Mouse (Mus musculus) MEL (cell line): Measurements from ENCODE around the gene Dock4. TPM values are rescaled to one million over a fixed set of nuclear protein-coding genes. Genes with fewer than 3 reads are reported as not detected.

Experiments
- DNase-seq: peaks from one replicate; pipeline ENCODE4 v3.0.0; 2011; ENCODE audit warnings: low read depth, low spot score
- H3K27ac ChIP-seq: 2 replicates; pipeline ENCODE4 v1.5.1; 2012; ENCODE audit warnings: low read depth, mild to moderate bottlenecking, control low read depth, low read length, moderate library complexity; ENCODE audit not compliant: control insufficient read depth
- H3K27me3 ChIP-seq, 2 experiments: fragments of 150-350 bp in 1 of 2; sonication (generic) in 1 of 2; 2 replicates each; pipeline ENCODE4 v1.6.1; 2012; ENCODE audit warnings: low read length in 2 of 2, mild to moderate bottlenecking in 2 of 2, improper control_type of control experiment in 1 of 2, moderate library complexity in 1 of 2; ENCODE audit not compliant: insufficient read depth in 2 of 2, control insufficient read depth in 1 of 2
- H3K36me3 ChIP-seq, 2 experiments: 2 replicates each; pipeline ENCODE4 v1.6.1; 2012 to 2014; ENCODE audit warnings: low read length in 2 of 2, improper control_type of control experiment in 1 of 2, inconsistent platforms in 1 of 2, mild to moderate bottlenecking in 1 of 2; ENCODE audit not compliant: insufficient read depth in 2 of 2, control insufficient read depth in 1 of 2
- H3K4me1 ChIP-seq, 2 experiments: fragments of 150-350 bp in 1 of 2; sonication (generic) in 1 of 2; 2 replicates each; pipeline ENCODE4 v1.6.1; 2012; ENCODE audit warnings: low read length in 2 of 2, improper control_type of control experiment in 1 of 2, mild to moderate bottlenecking in 1 of 2; ENCODE audit not compliant: insufficient read depth in 2 of 2, control insufficient read depth in 1 of 2
- H3K4me3 ChIP-seq, 2 experiments: fragments of 150-350 bp in 1 of 2; sonication (generic) in 1 of 2; 2 replicates each; pipeline ENCODE4 v1.5.1; 2012; ENCODE audit warnings: low read depth in 2 of 2, low read length in 2 of 2, mild to moderate bottlenecking in 2 of 2, moderate library complexity in 2 of 2, control low read depth in 1 of 2, improper control_type of control experiment in 1 of 2; ENCODE audit not compliant: control insufficient read depth in 1 of 2, insufficient read depth in 1 of 2
- H3K79me2 ChIP-seq: 2 replicates; pipeline ENCODE4 v1.6.1; 2012; ENCODE audit warnings: mild to moderate bottlenecking, low read length, moderate library complexity; ENCODE audit not compliant: control insufficient read depth, poor library complexity, insufficient read depth
- H3K9ac ChIP-seq: 2 replicates; pipeline ENCODE4 v1.6.1; 2012; ENCODE audit warnings: low read depth, mild to moderate bottlenecking, control low read depth, low read length, moderate library complexity; ENCODE audit not compliant: control insufficient read depth, poor library complexity, severe bottlenecking
- H3K9me3 ChIP-seq: fragments of 150-350 bp; sonication (generic); replicated peaks from 2 replicates; pipeline ENCODE4 v1.6.1; 2012; ENCODE audit warnings: mild to moderate bottlenecking, low read length, improper control_type of control experiment, moderate library complexity; ENCODE audit not compliant: insufficient read depth
- CHD2 ChIP-seq: IDR thresholded peaks from 2 replicates; pipeline ENCODE4 v1.6.1; 2011; ENCODE audit warnings: low read length, improper control_type of control experiment
- ELF1 ChIP-seq: IDR thresholded peaks from 2 replicates; pipeline ENCODE4 v1.6.1; 2014; ENCODE audit warnings: low read depth, mild to moderate bottlenecking, inconsistent platforms, low read length, improper control_type of control experiment, moderate library complexity
- EP300 ChIP-seq, 2 experiments: IDR thresholded peaks; 2 replicates each; pipeline ENCODE4 v1.6.1; 2011; ENCODE audit warnings: improper control_type of control experiment in 2 of 2, low read length in 2 of 2, low read depth in 1 of 2, mild to moderate bottlenecking in 1 of 2
- GABPA ChIP-seq: IDR thresholded peaks from 2 replicates; pipeline ENCODE4 v1.6.1; 2012; ENCODE audit warnings: low read depth, mild to moderate bottlenecking, inconsistent platforms, low read length, improper control_type of control experiment, moderate library complexity
- JUND ChIP-seq: IDR thresholded peaks from 2 replicates; pipeline ENCODE4 v1.6.1; 2011; ENCODE audit warnings: low read depth, mild to moderate bottlenecking, improper control_type of control experiment, low read length
- MAFK ChIP-seq: IDR thresholded peaks from 2 replicates; pipeline ENCODE4 v1.6.1; 2011; ENCODE audit warnings: low read depth, mild to moderate bottlenecking, low read length, improper control_type of control experiment, borderline replicate concordance
- MAX ChIP-seq: IDR thresholded peaks from 2 replicates; pipeline ENCODE4 v1.6.1; 2011; ENCODE audit warnings: low read length, improper control_type of control experiment
- MAZ ChIP-seq: IDR thresholded peaks from 2 replicates; pipeline ENCODE4 v1.6.1; 2012; ENCODE audit warnings: low read depth, mild to moderate bottlenecking, inconsistent platforms, low read length, improper control_type of control experiment
- MEF2A ChIP-seq: IDR thresholded peaks from 2 replicates; pipeline ENCODE4 v1.6.1; 2014; ENCODE audit warnings: low read depth, mild to moderate bottlenecking, inconsistent platforms, low read length, improper control_type of control experiment; ENCODE audit not compliant: poor library complexity, insufficient replicate concordance, severe bottlenecking; ENCODE audit errors: extremely low read depth
- MXI1 ChIP-seq: IDR thresholded peaks from 2 replicates; pipeline ENCODE4 v1.6.1; 2011; ENCODE audit warnings: mild to moderate bottlenecking, low read depth, low read length, improper control_type of control experiment
- MYC ChIP-seq: IDR thresholded peaks from 2 replicates; pipeline ENCODE4 v1.6.1; 2011; ENCODE audit warnings: low read depth, mild to moderate bottlenecking, low read length, improper control_type of control experiment, moderate library complexity
- NRF1 ChIP-seq: IDR thresholded peaks from 2 replicates; pipeline ENCODE4 v1.6.1; 2014; ENCODE audit warnings: low read depth, mild to moderate bottlenecking, inconsistent platforms, low read length, improper control_type of control experiment, moderate library complexity; ENCODE audit not compliant: poor library complexity, insufficient read depth, severe bottlenecking
- POLR2A ChIP-seq, 2 experiments: IDR thresholded peaks; 2 replicates each; pipeline ENCODE4 v1.6.1; 2011 to 2012; ENCODE audit warnings: low read length in 2 of 2, mild to moderate bottlenecking in 2 of 2, control low read depth in 1 of 2, improper control_type of control experiment in 1 of 2, low read depth in 1 of 2, moderate library complexity in 1 of 2; ENCODE audit not compliant: control insufficient read depth in 1 of 2, insufficient read depth in 1 of 2, poor library complexity in 1 of 2
- POLR2AphosphoS2 ChIP-seq: IDR thresholded peaks from 2 replicates; pipeline ENCODE4 v1.6.1; 2011; ENCODE audit warnings: low read length, improper control_type of control experiment
- POLR2AphosphoS5 ChIP-seq: IDR thresholded peaks from 2 replicates; pipeline ENCODE4 v1.6.1; 2012; ENCODE audit warnings: low read depth, borderline replicate concordance, mild to moderate bottlenecking, inconsistent platforms, low read length, moderate library complexity, mixed read lengths
- RAD21 ChIP-seq: IDR thresholded peaks from 2 replicates; pipeline ENCODE4 v1.6.1; 2011; ENCODE audit warnings: mild to moderate bottlenecking, low read depth, low read length, improper control_type of control experiment
- RCOR1 ChIP-seq: IDR thresholded peaks from 2 replicates; pipeline ENCODE4 v1.6.1; 2012; ENCODE audit warnings: low read depth, mild to moderate bottlenecking, inconsistent platforms, low read length, improper control_type of control experiment
- SMC3 ChIP-seq: IDR thresholded peaks from 2 replicates; pipeline ENCODE4 v1.6.1; 2011; ENCODE audit warnings: low read depth, low read length, improper control_type of control experiment
- TBP ChIP-seq: IDR thresholded peaks from 2 replicates; pipeline ENCODE4 v1.8.0; 2011; ENCODE audit warnings: low read depth, low read length, improper control_type of control experiment
- USF2 ChIP-seq, 2 experiments: IDR thresholded peaks; 2 replicates each; pipeline ENCODE4 v1.6.1; 2011 to 2012; ENCODE audit warnings: improper control_type of control experiment in 2 of 2, low read length in 2 of 2, borderline replicate concordance in 1 of 2, inconsistent platforms in 1 of 2, low read depth in 1 of 2, mild to moderate bottlenecking in 1 of 2; ENCODE audit not compliant: insufficient read depth in 1 of 2
- ZKSCAN1 ChIP-seq: IDR thresholded peaks from 2 replicates; pipeline ENCODE4 v1.6.1; 2012; ENCODE audit warnings: low read depth, mild to moderate bottlenecking, inconsistent platforms, low read length, improper control_type of control experiment, moderate library complexity
- ZMIZ1 ChIP-seq: IDR thresholded peaks from 2 replicates; pipeline ENCODE4 v1.6.1; 2012; ENCODE audit warnings: low read depth, mild to moderate bottlenecking, inconsistent platforms, low read length, improper control_type of control experiment, moderate library complexity
- polyA plus RNA-seq, 2 experiments: library from polyadenylated mRNA; stranded (reverse) in 1 of 2; unstranded in 1 of 2; fragments of >175 nt in 1 of 2; fragments of >200 nt in 1 of 2; gene quantifications; 2 replicates each; pipeline versions ENCODE4 v1.2.1 to v1.2.4; 2012; ENCODE audit warnings: low replicate concordance in 2 of 2, low read depth in 1 of 2; ENCODE audit not compliant: insufficient read length in 2 of 2, insufficient read depth in 1 of 2, missing spikeins in 1 of 2
- total RNA-seq: library from RNA; depleted of rRNA; stranded (reverse); fragments of 300-350 nt; gene quantifications from 2 replicates; pipeline ENCODE4 v1.2.3, GENCODE M21; 2012

Dock4 gene
- total and polyA plus RNA-seq, 3 experiments = 0.08 to 0.17 TPM; not detected in 1

DNA sequence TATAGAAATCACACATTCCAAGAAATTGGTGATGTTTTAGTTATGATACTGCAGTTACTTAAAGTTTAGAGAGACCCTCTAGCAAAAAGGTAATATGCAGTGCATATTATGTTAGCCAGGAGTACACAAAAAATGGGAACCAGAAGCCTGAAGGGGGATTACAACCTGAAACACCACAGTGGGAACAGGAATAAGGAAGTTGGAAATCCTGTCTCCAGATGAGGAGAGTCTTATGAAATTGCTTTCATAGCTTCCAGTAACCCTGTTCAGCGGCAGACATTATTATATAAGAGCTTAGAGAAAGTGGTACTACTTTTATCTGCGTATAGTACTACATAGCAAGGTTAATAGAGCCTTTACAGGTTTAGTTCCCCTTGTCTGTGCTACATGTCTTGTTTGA is 210.1 kb downstream of the Dock4 start:
- no peak overlapping the region for H3K9ac ChIP-seq
- no peaks in the 10 kb centered on the region for H3K27me3 ChIP-seq
- no peaks in the 10 kb centered on the region for H3K36me3 ChIP-seq
- H3K79me2 ChIP-seq = no peaks in the 10 kb centered on the region
- H3K9me3 ChIP-seq = no peaks in the 10 kb centered on the region
- no peak overlapping the region for H3K4me3 ChIP-seq
- no peak for DNase-seq
- H3K4me1 ChIP-seq = no peaks in the 10 kb centered on the region
- H3K27ac ChIP-seq = no peak overlapping the region
- TF ChIP-seq ZMIZ1 (no peak), USF2 (IDR thresholded peaks at IDR 0.05; ENCODE audit: borderline replicate concordance in 1 of 2, insufficient read depth in 1 of 2, low read depth in 1 of 2, low read length in 2 of 2) (no peak), POLR2AphosphoS2 (no peak), ELF1 (no peak), RAD21 (no peak), MAFK (no peak), TBP (no peak)

DNA sequence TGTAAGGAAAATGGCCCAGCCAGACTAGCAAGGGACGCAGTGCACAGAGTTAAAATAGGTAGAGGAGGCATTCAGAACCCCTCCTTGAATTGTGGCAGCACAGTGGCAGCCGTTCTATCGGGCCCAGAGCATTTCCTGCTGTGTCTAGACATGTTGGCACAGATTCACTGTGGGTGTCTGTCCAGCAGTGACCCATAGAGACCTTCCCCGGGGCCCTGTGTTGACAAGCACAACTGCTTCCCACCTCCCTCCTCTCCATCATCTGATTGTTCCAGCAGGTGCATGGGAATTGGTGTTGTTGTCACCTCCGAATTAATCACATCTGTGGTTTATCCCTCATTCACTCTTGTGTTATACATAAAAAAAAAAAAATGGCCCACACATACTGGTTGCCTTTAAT is 210.7 kb downstream of the Dock4 start:
- Histone ChIP-seq H3K79me2 (no peaks in the 10 kb centered on the region), H3K9me3 (no peaks in the 10 kb centered on the region), H3K4me3 (no peak overlapping the region), H3K27ac (no peak overlapping the region), H3K9ac (no peak overlapping the region), H3K36me3 (no peaks in the 10 kb centered on the region), H3K4me1 (no peaks in the 10 kb centered on the region), H3K27me3 (no peaks in the 10 kb centered on the region)
- no peak for DNase-seq
- TF ChIP-seq MYC (no peak), CHD2 (no peak), POLR2AphosphoS5 (no peak), MEF2A (no peak), POLR2A (IDR thresholded peaks at IDR 0.05; ENCODE audit: control insufficient read depth in 1 of 2, insufficient read depth in 1 of 2, low read depth in 1 of 2, low read length in 2 of 2, poor library complexity in 1 of 2) (no peak), JUND (no peak), MXI1 (no peak), RAD21 (no peak), POLR2AphosphoS2 (no peak), ZKSCAN1 (no peak), MAX (no peak), MAFK (no peak), EP300 (IDR thresholded peaks at IDR 0.05; ENCODE audit: low read depth in 1 of 2, low read length in 2 of 2) (no peak), GABPA (no peak), USF2 (IDR thresholded peaks at IDR 0.05; ENCODE audit: borderline replicate concordance in 1 of 2, insufficient read depth in 1 of 2, low read depth in 1 of 2, low read length in 2 of 2) (no peak), NRF1 (no peak), RCOR1 (no peak), MAZ (no peak), SMC3 (no peak)
- TF ChIP-seq, all 39 proteins: peak for 0
